Mouse (Mus musculus) CH12.LX (cell line): Measurements from ENCODE around the gene Ensa. TPM values are rescaled to one million over a fixed set of nuclear protein-coding genes. Genes with fewer than 3 reads are reported as not detected.

Experiments
- DNase-seq: peaks from one replicate; pipeline ENCODE4 v3.0.0-alpha.2; 2013; ENCODE audit errors: extremely low read depth
- H3K27ac ChIP-seq: 2 replicates; pipeline ENCODE4 v1.5.1; 2012; ENCODE audit warnings: low read depth, mild to moderate bottlenecking, control low read depth, moderate library complexity; ENCODE audit not compliant: insufficient read depth
- H3K27me3 ChIP-seq: replicated peaks from 2 replicates; pipeline ENCODE3; 2012; ENCODE audit warnings: inconsistent platforms
- H3K36me3 ChIP-seq, 2 experiments: replicated peaks in 1 of 2; 2 replicates each; pipeline versions ENCODE3 to v1.6.1; 2012; ENCODE audit warnings: inconsistent platforms in 1 of 2, low read length in 1 of 2, mild to moderate bottlenecking in 1 of 2, mixed read lengths in 1 of 2, moderate library complexity in 1 of 2; ENCODE audit not compliant: control insufficient read depth in 1 of 2, insufficient read depth in 1 of 2
- H3K4me1 ChIP-seq, 2 experiments: 2 replicates each; pipeline ENCODE4 v1.6.1; 2012; ENCODE audit warnings: inconsistent platforms in 1 of 2, moderate library complexity in 1 of 2; ENCODE audit not compliant: insufficient read depth in 2 of 2, control insufficient read depth in 1 of 2
- H3K4me2 ChIP-seq: 2 replicates; pipeline ENCODE4 v1.6.1; 2012; ENCODE audit warnings: low read depth, mild to moderate bottlenecking, control low read depth; ENCODE audit not compliant: poor library complexity, insufficient read depth, severe bottlenecking
- H3K4me3 ChIP-seq, 3 experiments: fragments of 150-350 bp in 1 of 3; sonication (generic) in 1 of 3; replicated peaks in 1 of 3; 2 replicates each; pipeline versions ENCODE3 to v1.5.1; 2011 to 2012; ENCODE audit warnings: low read depth in 2 of 3, low read length in 2 of 3, mild to moderate bottlenecking in 2 of 3, moderate library complexity in 2 of 3, control low read depth in 1 of 3, improper control_type of control experiment in 1 of 3, inconsistent platforms in 1 of 3, mixed read lengths in 1 of 3; ENCODE audit not compliant: poor library complexity in 1 of 3
- H3K79me2 ChIP-seq: replicated peaks from 2 replicates; pipeline ENCODE4 v1.6.1; 2012; ENCODE audit warnings: mild to moderate bottlenecking, moderate library complexity; ENCODE audit not compliant: control insufficient read depth, poor library complexity, insufficient read depth, severe bottlenecking; ENCODE audit errors: extremely low read depth
- H3K9ac ChIP-seq: 2 replicates; pipeline ENCODE4 v1.6.1; 2012; ENCODE audit warnings: low read depth, mild to moderate bottlenecking, control low read depth, moderate library complexity; ENCODE audit not compliant: insufficient read depth
- H3K9me3 ChIP-seq: replicated peaks from 2 replicates; pipeline ENCODE3; 2012; ENCODE audit warnings: low read length, inconsistent platforms, mixed read lengths
- BHLHE40 ChIP-seq: IDR thresholded peaks from 2 replicates; pipeline ENCODE4 v1.6.1; 2011; ENCODE audit warnings: mild to moderate bottlenecking, low read depth, low read length, improper control_type of control experiment
- CHD1 ChIP-seq: IDR thresholded peaks from 2 replicates; pipeline ENCODE4 v1.6.1; 2012; ENCODE audit warnings: low read depth, low read length, improper control_type of control experiment, inconsistent platforms
- CHD2 ChIP-seq: IDR thresholded peaks from 2 replicates; pipeline ENCODE4 v1.6.1; 2011; ENCODE audit warnings: low read length, improper control_type of control experiment
- CTCF ChIP-seq, 2 experiments: IDR thresholded peaks in 1 of 2; conservative IDR thresholded peaks in 1 of 2; 2 replicates each; pipeline ENCODE4 v1.5.1; 2011 to 2012; ENCODE audit warnings: low read depth in 2 of 2, low read length in 2 of 2, improper control_type of control experiment in 1 of 2, inconsistent platforms in 1 of 2, mild to moderate bottlenecking in 1 of 2, moderate library complexity in 1 of 2
- E2F4 ChIP-seq: IDR thresholded peaks from 2 replicates; pipeline ENCODE4 v1.6.1; 2011; ENCODE audit warnings: low read depth, low read length, improper control_type of control experiment; ENCODE audit not compliant: insufficient replicate concordance
- ELF1 ChIP-seq: IDR thresholded peaks from 2 replicates; pipeline ENCODE4 v1.6.1; 2014; ENCODE audit warnings: low read depth, mild to moderate bottlenecking, inconsistent platforms, low read length, improper control_type of control experiment
- EP300 ChIP-seq: IDR thresholded peaks from 2 replicates; pipeline ENCODE4 v1.6.1; 2011; ENCODE audit warnings: low read length, improper control_type of control experiment
- ETS1 ChIP-seq: conservative IDR thresholded peaks from 2 replicates; pipeline ENCODE4 v1.6.1; 2012; ENCODE audit warnings: low read depth, mild to moderate bottlenecking, inconsistent platforms, low read length, improper control_type of control experiment, moderate library complexity
- GABPA ChIP-seq: IDR thresholded peaks from 2 replicates; pipeline ENCODE4 v1.6.1; 2012; ENCODE audit warnings: low read depth, low read length, improper control_type of control experiment, inconsistent platforms; ENCODE audit not compliant: insufficient replicate concordance
- HCFC1 ChIP-seq: IDR thresholded peaks from 2 replicates; pipeline ENCODE4 v1.6.1; 2012; ENCODE audit warnings: low read depth, mild to moderate bottlenecking, inconsistent platforms, low read length, improper control_type of control experiment
- IRF4 ChIP-seq: IDR thresholded peaks from 2 replicates; pipeline ENCODE4 v1.6.1; 2014; ENCODE audit warnings: low read depth, mild to moderate bottlenecking, inconsistent platforms, low read length, improper control_type of control experiment
- JUN ChIP-seq: IDR thresholded peaks from 2 replicates; pipeline ENCODE4 v1.6.1; 2011; ENCODE audit warnings: low read depth, mild to moderate bottlenecking, low read length, improper control_type of control experiment, moderate library complexity; ENCODE audit not compliant: insufficient read depth
- JUND ChIP-seq: conservative IDR thresholded peaks from 2 replicates; pipeline ENCODE4 v1.6.1; 2011; ENCODE audit warnings: low read depth, low read length, improper control_type of control experiment
- KAT2A ChIP-seq: IDR thresholded peaks from 2 replicates; pipeline ENCODE4 v1.6.1; 2012; ENCODE audit warnings: low read length, improper control_type of control experiment, inconsistent platforms; ENCODE audit not compliant: insufficient replicate concordance
- MAFK ChIP-seq: IDR thresholded peaks from 2 replicates; pipeline ENCODE4 v1.6.1; 2011; ENCODE audit warnings: low read length, improper control_type of control experiment; ENCODE audit not compliant: insufficient replicate concordance
- MAX ChIP-seq: IDR thresholded peaks from 2 replicates; pipeline ENCODE4 v1.6.1; 2011; ENCODE audit warnings: low read length, improper control_type of control experiment
- MEF2A ChIP-seq: IDR thresholded peaks from 2 replicates; pipeline ENCODE4 v1.6.1; 2014; ENCODE audit warnings: low read depth, mild to moderate bottlenecking, inconsistent platforms, low read length, improper control_type of control experiment, borderline replicate concordance
- MXI1 ChIP-seq: IDR thresholded peaks from 2 replicates; pipeline ENCODE4 v1.6.1; 2011; ENCODE audit warnings: mild to moderate bottlenecking, low read depth, low read length, improper control_type of control experiment
- MYC ChIP-seq: IDR thresholded peaks from 2 replicates; pipeline ENCODE4 v1.6.1; 2011; ENCODE audit warnings: low read depth, mild to moderate bottlenecking, improper control_type of control experiment, low read length
- NELFE ChIP-seq: IDR thresholded peaks from 2 replicates; pipeline ENCODE4 v1.6.1; 2011; ENCODE audit warnings: low read depth, low read length, improper control_type of control experiment
- NRF1 ChIP-seq: IDR thresholded peaks from 2 replicates; pipeline ENCODE4 v1.6.1; 2014; ENCODE audit warnings: low read depth, mild to moderate bottlenecking, inconsistent platforms, low read length, improper control_type of control experiment, moderate library complexity
- PAX5 ChIP-seq: IDR thresholded peaks from 2 replicates; pipeline ENCODE4 v1.6.1; 2012; ENCODE audit warnings: low read length, inconsistent platforms, mixed read lengths
- POLR2A ChIP-seq: IDR thresholded peaks from 2 replicates; pipeline ENCODE4 v1.6.1; 2011; ENCODE audit warnings: low read depth, mild to moderate bottlenecking, improper control_type of control experiment, low read length
- POLR2AphosphoS2 ChIP-seq: IDR thresholded peaks from 2 replicates; pipeline ENCODE4 v1.6.1; 2011; ENCODE audit warnings: low read depth, low read length, improper control_type of control experiment
- RAD21 ChIP-seq: IDR thresholded peaks from 2 replicates; pipeline ENCODE4 v1.6.1; 2011; ENCODE audit warnings: low read depth, mild to moderate bottlenecking, low read length, improper control_type of control experiment, moderate library complexity
- RCOR1 ChIP-seq: conservative IDR thresholded peaks from 2 replicates; pipeline ENCODE4 v1.6.1; 2012; ENCODE audit warnings: low read depth, mild to moderate bottlenecking, inconsistent platforms, low read length, improper control_type of control experiment
- SIN3A ChIP-seq: IDR thresholded peaks from 2 replicates; pipeline ENCODE4 v1.6.1; 2012; ENCODE audit warnings: low read length, improper control_type of control experiment, inconsistent platforms
- SMC3 ChIP-seq: IDR thresholded peaks from 2 replicates; pipeline ENCODE4 v1.6.1; 2011; ENCODE audit warnings: low read depth, low read length, improper control_type of control experiment
- TBP ChIP-seq: conservative IDR thresholded peaks from 2 replicates; pipeline ENCODE4 v1.6.1; 2011; ENCODE audit warnings: low read depth, low read length, improper control_type of control experiment
- TCF12 ChIP-seq: IDR thresholded peaks from 2 replicates; pipeline ENCODE4 v1.6.1; 2014; ENCODE audit warnings: low read depth, mild to moderate bottlenecking, inconsistent platforms, low read length, improper control_type of control experiment
- UBTF ChIP-seq: IDR thresholded peaks from 2 replicates; pipeline ENCODE4 v1.6.1; 2012; ENCODE audit warnings: low read depth, mild to moderate bottlenecking, inconsistent platforms, low read length, improper control_type of control experiment, moderate library complexity
- USF1 ChIP-seq: IDR thresholded peaks from 2 replicates; pipeline ENCODE4 v1.6.1; 2014; ENCODE audit warnings: low read depth, mild to moderate bottlenecking, inconsistent platforms, low read length, improper control_type of control experiment
- USF2 ChIP-seq: conservative IDR thresholded peaks from 2 replicates; pipeline ENCODE4 v1.6.1; 2011; ENCODE audit warnings: low read depth, low read length, improper control_type of control experiment
- ZC3H11A ChIP-seq: IDR thresholded peaks from 2 replicates; pipeline ENCODE4 v1.6.1; 2012; ENCODE audit warnings: low read depth, mild to moderate bottlenecking, inconsistent platforms, low read length, improper control_type of control experiment
- ZKSCAN1 ChIP-seq: IDR thresholded peaks from 2 replicates; pipeline ENCODE4 v1.6.1; 2012; ENCODE audit warnings: low read depth, inconsistent platforms, low read length, improper control_type of control experiment, borderline replicate concordance
- ZMIZ1 ChIP-seq: IDR thresholded peaks from 2 replicates; pipeline ENCODE4 v1.6.1; 2012; ENCODE audit warnings: low read depth, mild to moderate bottlenecking, inconsistent platforms, low read length, improper control_type of control experiment
- ZNF384 ChIP-seq: IDR thresholded peaks from 2 replicates; pipeline ENCODE4 v1.6.1; 2012; ENCODE audit warnings: low read depth, low read length, improper control_type of control experiment, inconsistent platforms
- dilution Hi-C: fragments of 300-500 bp; cut with MboI; formaldehyde crosslinking; loops from 2 replicates; pipeline ENCODE4 v1.14.3; 2020; ENCODE audit warnings: low sequenced_read_pairs; ENCODE audit not compliant: extremely low pct_unique_long_range_greater_than_20kb, extremely low pct_ligation_motif_present
- in situ Hi-C: fragments of 300-500 bp; cut with MboI; formaldehyde crosslinking; loops from 3 replicates; pipeline ENCODE4 v1.14.3; 2019; ENCODE audit warnings: low sequenced_read_pairs, low pct_ligation_motif_present, low pct_unique_long_range_greater_than_20kb, mixed read lengths
- polyA plus RNA-seq: library from polyadenylated mRNA; unstranded; fragments of >175 nt; gene quantifications from 2 replicates; pipeline ENCODE4 v1.2.1, GENCODE M21; 2012; ENCODE audit warnings: low read depth; ENCODE audit not compliant: insufficient read length
- total RNA-seq, 2 experiments: library from RNA; depleted of rRNA; stranded (reverse); fragments of 300-350 nt in 1 of 2; fragments of >200 nt in 1 of 2; gene quantifications; 2 replicates each; pipeline ENCODE4 v1.2.3; 2012 to 2014

Ensa gene
- total RNA-seq (2012; rRNA removed) (51.5 and 53.9 TPM in 2 replicates), total RNA-seq (2014; rRNA removed) (57.8 and 60.8 TPM in 2 replicates), polyA plus RNA-seq (58.4 and 62.6 TPM in 2 replicates)

DNA sequence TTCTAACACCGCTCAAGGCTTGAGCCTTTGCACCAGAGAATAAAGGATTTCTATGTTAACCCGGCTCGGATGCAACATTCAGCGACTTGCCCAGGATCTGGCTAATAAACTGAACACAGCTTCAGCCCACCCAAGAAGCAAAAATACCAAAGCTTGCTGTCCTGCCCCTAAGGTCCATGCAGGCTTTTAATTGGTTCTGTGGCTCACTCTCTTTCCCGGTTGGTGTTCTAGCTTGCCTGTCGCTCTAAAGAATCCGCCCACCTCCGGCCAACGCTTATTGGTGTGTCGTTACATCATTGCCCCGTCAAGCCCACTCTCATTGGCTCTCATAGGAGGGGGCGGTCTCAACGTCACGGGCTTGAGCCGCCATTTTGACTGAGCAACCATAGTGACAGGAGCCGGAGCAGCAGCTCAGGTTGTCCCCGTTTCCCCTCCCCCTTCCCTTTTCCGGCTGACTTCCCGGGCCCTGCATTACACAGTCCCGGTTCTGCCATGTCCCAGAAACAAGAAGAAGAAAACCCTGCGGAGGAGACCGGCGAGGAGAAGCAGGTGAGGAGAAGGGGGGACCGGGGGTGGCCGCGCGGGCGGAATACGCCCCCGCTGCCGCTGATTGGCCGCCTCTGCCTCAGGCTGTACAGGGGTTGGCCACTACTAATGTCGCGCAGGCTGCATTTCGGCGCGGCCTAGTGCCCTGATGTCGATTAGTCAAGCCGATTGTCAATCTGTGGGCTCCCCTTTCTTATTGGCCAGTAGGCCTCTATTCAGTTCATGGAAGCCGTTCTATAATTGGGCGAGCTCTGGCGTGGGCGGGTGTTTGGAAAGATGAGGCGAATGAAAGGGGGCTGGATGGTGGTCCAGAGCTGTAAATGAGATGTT lies at the start of gene Ensa:
TSS of gene Ensa (plus strand) at position 366 of the 876 bp plus-strand sequence.
- in situ Hi-C loops: no loop called here
- TF ChIP-seq ZC3H11A: no peak
- TF ChIP-seq CHD1: no peak
- TF ChIP-seq ELF1: peak; percentile 45
- TF ChIP-seq HCFC1: peak; percentile 60; the same call in 1 of the 2 replicates
- peak; percentile 97 for TF ChIP-seq NELFE
- TF ChIP-seq KAT2A: 0 out of 2 replicates have a peak, but pooled peaks have one; percentile 65
- peak; percentile 48; the same call in 1 of the 2 replicates for TF ChIP-seq BHLHE40
- no peak for TF ChIP-seq USF1
- TF ChIP-seq ZNF384: no peak
- TF ChIP-seq CHD2: peak; percentile 93
- peak; percentile 59; the same call in 1 of the 2 replicates for TF ChIP-seq MXI1
- TF ChIP-seq TBP: peak; percentile 97
- TF ChIP-seq RCOR1: no peak
- TF ChIP-seq UBTF: no peak
- no peak for TF ChIP-seq SMC3
- no peak; the same call in 1 of the 2 replicates for TF ChIP-seq MAX
- TF ChIP-seq POLR2AphosphoS2: peak; percentile 94
- peak; percentile 88 for TF ChIP-seq POLR2A
- TF ChIP-seq MAFK: 0 out of 2 replicates have a peak, but pooled peaks have one; percentile 23
- TF ChIP-seq ZKSCAN1: no peak
- TF ChIP-seq JUND: peak; percentile 80
- TF ChIP-seq EP300: no peak
- no peak for TF ChIP-seq USF2
- TF ChIP-seq GABPA: no peak
- TF ChIP-seq ZMIZ1: peak; percentile 92
- peak; percentile 79 for TF ChIP-seq JUN
- peak; percentile 91 for TF ChIP-seq TCF12
- TF ChIP-seq SIN3A: peak; percentile 60
- TF ChIP-seq ETS1: no peak
- TF ChIP-seq E2F4: peak; percentile 53; the same call in 1 of the 2 replicates
- peak; percentile 69 for TF ChIP-seq MEF2A
- TF ChIP-seq CTCF (conservative IDR thresholded peaks at IDR 0.05 in 1 of 2, IDR thresholded peaks at IDR 0.05 in 1 of 2; ENCODE audit: low read depth in 2 of 2, low read length in 2 of 2): no peak
- TF ChIP-seq IRF4: peak; percentile 29; the same call in 1 of the 2 replicates
- no peak for TF ChIP-seq RAD21
- TF ChIP-seq MYC: no peak
- TF ChIP-seq PAX5: no peak
- peak; percentile 56 for TF ChIP-seq NRF1

More for the DNA sequence above, at the start of gene Ensa:
- Histone ChIP-seq H3K36me3 (peaks cover 30 to 45% of the 10 kb centered on the region in 2 experiments), H3K4me2 (peak within 1 kb of the TSS; percentile 86), H3K79me2 (peaks cover 35% of the 10 kb centered on the region), H3K9me3 (no peaks in the 10 kb centered on the region), H3K27me3 (no peaks in the 10 kb centered on the region), H3K27ac (peak within 1 kb of the TSS; percentile 38; the same call in 1 of the 2 replicates), H3K4me3 (peak within 1 kb of the TSS; percentile 73 to 99 (median 82)), H3K9ac (peak within 1 kb of the TSS; percentile 79), H3K4me1 (peaks cover 5 to 49% of the 10 kb centered on the region in 2 experiments)
- DNase-seq: peak; percentile 99
- dilution Hi-C loops: no loop called here
